Mouse (Mus musculus): Measurements from ENCODE around the gene Wfikkn1. TPM values are rescaled to one million over a fixed set of nuclear protein-coding genes. Genes with fewer than 3 reads are reported as not detected.

Wfikkn1 gene
- polyA plus RNA-seq, 1 experiment from 2014 or later = 0.56 TPM

DNA sequence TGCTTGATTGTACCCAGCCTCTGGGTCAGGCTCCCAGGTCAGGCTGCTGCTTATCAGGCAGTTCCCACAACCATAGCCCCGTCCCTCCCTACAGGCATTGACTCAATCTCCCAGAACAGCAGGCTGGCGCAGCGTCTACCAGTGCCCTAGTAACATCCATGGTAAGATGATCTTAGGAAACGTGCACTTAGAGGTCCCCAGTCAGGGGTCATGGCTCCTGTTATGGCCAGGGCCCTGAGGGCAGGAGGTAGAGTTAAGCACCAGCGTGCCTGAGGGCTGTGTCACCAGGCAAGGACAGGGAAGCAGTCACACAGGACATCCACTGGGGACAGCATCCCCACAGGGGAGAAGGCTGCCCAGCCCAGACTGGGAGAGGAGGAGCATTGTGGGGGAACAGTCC lies 1.6 kb upstream of the Wfikkn1 start:
- WGBS = 38% methylated on average over 5 of the region's 5 CpGs
- no peaks in the 10 kb centered on the region for H3K27me3 ChIP-seq
- no peak overlapping the region for H3K9ac ChIP-seq
- peaks cover 27% of the 10 kb centered on the region for H3K4me1 ChIP-seq
- no peak for ATAC-seq (replicated peaks; ENCODE audit: low FRiP score)
- no peak overlapping the region for H3K27ac ChIP-seq
- H3K4me2 ChIP-seq = no peak overlapping the region
- no peaks in the 10 kb centered on the region for H3K9me3 ChIP-seq (replicated peaks)
- peaks cover 57% of the 10 kb centered on the region for H3K36me3 ChIP-seq
- no peak overlapping the region for H3K4me3 ChIP-seq (replicated peaks)

DNA sequence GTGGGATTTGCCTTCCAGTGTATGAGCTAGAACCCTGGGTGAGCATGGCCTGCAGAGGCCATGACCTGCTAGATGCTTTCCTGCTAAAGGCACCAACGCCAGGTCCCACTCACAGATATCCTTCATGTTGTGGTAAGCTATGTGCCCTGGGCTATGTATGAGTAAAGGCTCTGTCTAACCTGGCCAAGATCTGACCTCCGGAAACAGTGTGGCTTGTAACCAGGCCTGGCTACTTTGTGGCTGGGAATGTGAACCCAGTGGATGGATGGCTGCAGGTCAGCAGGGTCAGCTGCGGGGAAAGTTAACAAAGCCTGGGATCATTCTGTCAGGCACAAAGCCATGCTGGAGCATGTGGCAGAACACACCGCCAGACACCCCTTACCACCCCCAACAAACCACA lies 1.0 kb upstream of the Wfikkn1 start:
- ATAC-seq (replicated peaks; ENCODE audit: low FRiP score) = no peak
- Histone ChIP-seq H3K36me3 (peaks cover 56% of the 10 kb centered on the region), H3K4me2 (no peak overlapping the region), H3K4me1 (peaks cover 31% of the 10 kb centered on the region), H3K9me3 (replicated peaks) (no peaks in the 10 kb centered on the region), H3K4me3 (replicated peaks) (no peak overlapping the region), H3K9ac (no peak overlapping the region), H3K27ac (peak overlapping the region; percentile 56), H3K27me3 (no peaks in the 10 kb centered on the region)
- WGBS = 33% methylated on average over 4 of the region's 4 CpGs

DNA sequence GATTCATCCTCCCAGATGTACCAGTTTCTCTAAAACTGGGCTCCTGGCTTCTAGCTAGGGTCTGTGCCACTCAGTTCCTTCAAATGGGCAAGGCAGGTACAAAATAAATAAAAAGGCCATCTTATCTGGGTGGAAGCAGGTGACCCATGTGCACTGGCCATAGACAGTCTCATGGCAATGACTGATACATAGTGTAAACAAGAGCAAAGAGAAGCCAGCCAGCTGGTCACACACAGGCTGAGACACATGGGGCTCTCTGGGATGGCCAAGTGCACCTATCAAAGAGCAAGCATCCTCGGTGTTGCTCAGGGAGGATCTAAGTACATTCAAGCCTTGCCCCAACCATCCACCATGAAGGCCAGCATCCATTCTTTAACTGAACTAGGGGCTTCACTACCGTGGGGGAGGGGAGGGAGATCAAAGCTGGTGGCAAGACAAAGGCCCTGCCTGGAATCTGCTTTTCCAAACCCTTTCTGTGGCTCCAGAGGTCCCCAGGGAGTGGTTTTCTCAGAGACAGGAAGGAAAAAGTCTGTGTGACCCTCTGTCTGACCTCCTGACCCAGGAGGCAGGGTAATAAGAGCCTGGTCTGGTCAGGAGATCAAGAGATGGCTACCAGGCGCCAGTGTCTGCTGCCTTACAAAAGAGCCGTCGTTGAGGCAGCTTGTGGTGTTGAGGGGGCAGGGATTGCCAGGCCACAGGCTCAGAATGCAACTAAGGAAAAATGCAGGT lies 419 bp upstream of the Wfikkn1 start:
- Histone ChIP-seq H3K4me1 (peaks cover 37% of the 10 kb centered on the region), H3K9ac (no peak overlapping the region), H3K27me3 (no peaks in the 10 kb centered on the region), H3K36me3 (peaks cover 56% of the 10 kb centered on the region), H3K4me2 (no peak overlapping the region), H3K27ac (peak overlapping the region; percentile 56; the same call in 1 of the 2 replicates), H3K9me3 (replicated peaks) (no peaks in the 10 kb centered on the region), H3K4me3 (replicated peaks) (no peak overlapping the region)
- 13% methylated on average over 5 of the region's 5 CpGs for WGBS
- no peak for ATAC-seq (replicated peaks; ENCODE audit: low FRiP score)

DNA sequence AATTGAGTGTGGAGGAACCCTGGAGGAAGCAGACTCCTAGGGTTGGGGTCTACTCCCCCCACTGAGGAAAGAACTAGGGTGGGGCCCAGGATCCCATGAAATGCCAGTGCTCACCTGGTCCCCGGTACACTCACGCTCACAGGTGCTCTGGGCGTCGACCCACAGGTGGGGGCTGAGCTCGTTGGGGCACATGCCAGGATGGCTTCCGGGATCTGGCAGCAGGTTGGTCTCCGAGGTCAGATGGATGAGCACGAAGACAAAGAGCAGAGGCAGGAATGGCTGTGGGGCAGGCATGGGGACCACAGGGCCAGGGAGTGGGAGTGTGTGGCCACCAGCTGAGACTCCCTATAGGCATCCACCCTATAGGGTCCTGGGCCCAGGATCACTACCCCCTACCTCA lies 908 bp downstream of the Wfikkn1 start:
- ATAC-seq (replicated peaks; ENCODE audit: low FRiP score) = no peak
- Histone ChIP-seq H3K4me1 (peaks cover 41% of the 10 kb centered on the region), H3K9ac (no peak overlapping the region), H3K9me3 (replicated peaks) (no peaks in the 10 kb centered on the region), H3K27me3 (no peaks in the 10 kb centered on the region), H3K4me2 (no peak overlapping the region), H3K27ac (peak overlapping the region; percentile 56), H3K36me3 (peaks cover 51% of the 10 kb centered on the region), H3K4me3 (replicated peaks) (no peak overlapping the region)
- 69% methylated on average over 8 of the region's 8 CpGs for WGBS

DNA sequence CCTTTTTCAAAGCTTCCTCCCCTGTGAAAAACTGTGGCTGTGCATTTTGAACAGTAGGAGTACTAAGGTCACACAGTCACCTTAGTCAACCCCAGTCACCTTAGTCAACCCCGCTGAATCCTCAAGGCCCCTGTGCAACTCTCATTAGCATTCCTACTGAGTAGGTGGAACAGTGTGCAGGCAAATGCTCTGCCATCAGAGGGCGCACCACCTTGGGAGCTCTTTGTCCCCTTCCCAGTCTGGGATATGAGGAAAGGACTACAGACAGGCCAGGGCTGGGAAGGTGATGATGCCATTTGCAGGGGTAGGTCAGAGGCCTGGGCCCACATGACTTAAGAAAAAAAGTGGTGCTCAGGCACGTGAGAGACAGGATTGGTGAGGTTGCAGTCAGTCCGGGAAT lies 1.4 kb downstream of the Wfikkn1 start:
- Histone ChIP-seq H3K27ac (no peak overlapping the region), H3K9ac (no peak overlapping the region), H3K4me3 (replicated peaks) (no peak overlapping the region), H3K4me2 (no peak overlapping the region), H3K4me1 (peaks cover 45% of the 10 kb centered on the region), H3K9me3 (replicated peaks) (no peaks in the 10 kb centered on the region), H3K36me3 (peaks cover 46% of the 10 kb centered on the region), H3K27me3 (no peaks in the 10 kb centered on the region)
- ATAC-seq (replicated peaks; ENCODE audit: low FRiP score) = no peak
- 48% methylated on average over 4 of the region's 4 CpGs for WGBS

DNA sequence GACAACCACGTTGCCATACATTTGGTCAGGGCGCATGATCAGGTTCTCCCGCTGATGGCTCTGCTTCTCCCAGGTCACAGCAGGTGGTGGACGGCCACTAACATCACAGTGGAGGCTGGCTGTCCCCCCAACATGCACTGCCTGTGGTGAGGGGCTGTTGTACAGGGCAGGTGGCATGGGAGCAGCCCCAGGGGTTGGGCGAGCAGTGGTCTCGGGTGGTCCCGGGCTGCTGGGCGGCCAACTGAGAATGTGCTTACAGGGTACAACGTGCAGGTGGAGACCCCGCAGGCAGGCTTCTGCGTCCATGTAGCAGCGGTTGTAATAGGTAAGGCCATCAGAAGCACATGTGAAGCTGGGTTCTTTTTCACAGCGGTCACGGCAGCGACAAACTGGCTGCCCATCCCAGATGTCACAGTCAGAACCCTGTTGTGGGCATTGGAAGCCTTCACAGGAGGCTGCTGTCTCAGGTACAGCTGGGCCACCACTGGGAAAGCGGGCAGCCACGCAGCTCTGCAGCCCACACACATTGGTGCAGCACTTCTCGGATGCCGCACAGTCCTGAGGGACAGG lies 2.0 kb downstream of the Wfikkn1 start:
- peaks cover 51% of the 10 kb centered on the region for H3K4me1 ChIP-seq
- peaks cover 40% of the 10 kb centered on the region for H3K36me3 ChIP-seq
- no peak overlapping the region for H3K4me3 ChIP-seq (replicated peaks)
- H3K9ac ChIP-seq = no peak overlapping the region
- no peaks in the 10 kb centered on the region for H3K27me3 ChIP-seq
- H3K4me2 ChIP-seq = no peak overlapping the region
- no peak for ATAC-seq (replicated peaks; ENCODE audit: low FRiP score)
- no peak overlapping the region for H3K27ac ChIP-seq
- no peaks in the 10 kb centered on the region for H3K9me3 ChIP-seq (replicated peaks)
- WGBS = 89% methylated on average over 19 of the region's 19 CpGs

DNA sequence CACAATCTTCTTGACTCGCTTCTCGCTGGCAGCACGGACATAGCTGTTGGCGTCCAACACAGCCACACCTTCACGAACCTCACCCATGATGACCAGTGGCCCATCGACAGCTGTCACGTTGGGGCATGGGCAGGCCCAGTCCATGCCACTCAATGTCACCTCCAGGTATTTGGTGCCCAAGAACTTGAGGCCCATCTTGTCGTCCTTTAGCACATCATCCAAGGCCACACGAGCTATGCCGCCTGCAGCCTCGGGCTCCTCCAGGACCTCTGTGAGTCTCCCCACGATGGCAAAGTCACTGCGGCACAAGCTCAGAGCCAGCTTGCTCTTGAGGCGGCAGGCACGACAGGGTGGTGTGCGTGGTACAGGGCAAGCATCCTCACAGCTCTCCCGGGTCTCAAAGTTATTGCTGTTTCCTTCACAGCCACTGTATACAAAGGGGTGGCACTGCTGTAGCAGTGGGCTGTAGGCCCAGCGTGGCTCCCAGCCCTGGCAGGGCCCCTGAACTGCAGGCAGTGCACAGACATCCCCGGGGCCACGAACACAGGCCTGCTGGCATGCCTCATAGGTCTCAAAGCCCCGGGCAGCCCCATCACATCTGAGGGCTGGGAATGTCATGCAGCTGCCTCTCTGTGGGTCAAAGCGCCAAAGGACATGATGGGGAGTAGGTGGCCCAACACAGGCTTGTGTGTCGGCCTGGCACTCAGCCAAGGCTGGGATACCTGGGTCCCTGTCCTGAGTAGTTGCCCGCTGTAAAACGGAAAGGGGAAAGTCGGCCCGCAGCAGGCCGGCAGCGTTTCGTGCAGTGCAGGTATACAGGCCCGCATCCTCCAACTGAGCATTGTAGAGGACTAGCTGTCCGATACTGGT lies 2.7 kb downstream of the Wfikkn1 start:
- 91% methylated on average over 32 of the region's 32 CpGs for WGBS
- Histone ChIP-seq H3K9ac (no peak overlapping the region), H3K9me3 (replicated peaks) (no peaks in the 10 kb centered on the region), H3K4me2 (no peak overlapping the region), H3K27me3 (no peaks in the 10 kb centered on the region), H3K4me3 (replicated peaks) (no peak overlapping the region), H3K36me3 (peaks cover 33% of the 10 kb centered on the region), H3K4me1 (peaks cover 54% of the 10 kb centered on the region), H3K27ac (no peak overlapping the region)
- no peak for ATAC-seq (replicated peaks; ENCODE audit: low FRiP score)

DNA sequence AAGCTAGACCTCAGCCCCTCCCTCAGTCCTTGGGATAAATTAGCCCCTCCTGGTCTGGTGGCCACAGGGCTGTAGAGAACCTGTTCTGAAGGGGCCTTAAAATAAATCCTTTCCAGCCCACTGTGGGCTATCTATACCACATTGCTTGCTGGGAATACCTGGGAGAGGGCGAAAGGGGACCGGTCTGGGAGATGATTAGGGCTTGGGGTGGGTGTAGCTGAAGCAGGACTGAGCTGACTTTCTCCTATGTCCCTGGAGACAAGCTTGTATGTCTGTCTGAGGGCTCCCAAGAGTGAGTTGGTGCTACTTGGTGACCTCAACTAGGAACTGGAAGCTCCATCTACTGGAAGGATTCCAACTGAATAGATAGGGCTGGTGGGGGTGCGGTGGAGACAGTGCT lies 3.6 kb downstream of the Wfikkn1 start:
- H3K9me3 ChIP-seq (replicated peaks) = no peaks in the 10 kb centered on the region
- H3K4me3 ChIP-seq (replicated peaks) = no peak overlapping the region; the same call in 1 of the 2 replicates
- no peaks in the 10 kb centered on the region for H3K27me3 ChIP-seq
- no peak overlapping the region for H3K4me2 ChIP-seq
- peaks cover 24% of the 10 kb centered on the region for H3K36me3 ChIP-seq
- no peak for ATAC-seq (replicated peaks; ENCODE audit: low FRiP score)
- H3K27ac ChIP-seq = no peak overlapping the region
- peaks cover 52% of the 10 kb centered on the region for H3K4me1 ChIP-seq
- WGBS = 94% methylated on average over 3 of the region's 3 CpGs
- no peak overlapping the region for H3K9ac ChIP-seq

DNA sequence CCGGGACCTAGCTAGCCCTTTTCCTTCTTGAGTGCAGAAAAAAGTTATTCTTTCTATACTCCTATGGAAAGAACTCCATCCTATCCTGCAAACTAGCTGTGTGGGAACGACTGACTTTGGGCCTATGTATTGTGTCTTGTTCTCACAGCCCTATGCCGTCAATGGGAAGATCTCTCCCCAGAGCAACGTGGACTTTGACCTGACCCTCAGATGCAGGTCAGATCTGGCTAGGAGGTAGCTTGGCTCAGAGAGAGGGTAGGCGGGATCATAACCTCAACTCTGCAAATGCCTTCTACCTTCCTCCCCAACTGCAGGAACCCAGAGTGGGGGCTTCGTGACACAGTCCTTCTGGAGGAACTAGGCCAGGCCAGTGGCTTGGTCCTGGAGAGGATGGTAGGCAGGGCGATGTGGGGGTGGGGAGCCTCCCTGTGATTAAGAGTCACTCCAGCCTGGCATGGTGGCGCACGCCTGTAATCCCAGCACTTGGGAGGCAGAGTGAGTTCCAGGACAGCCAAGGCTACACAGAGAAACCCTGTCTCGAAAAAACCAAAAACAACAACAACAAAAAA lies 4.2 kb downstream of the Wfikkn1 start:
- 58% methylated on average over 10 of the region's 10 CpGs for WGBS
- peak overlapping the region; percentile 96; the same call in 1 of the 2 replicates for H3K27ac ChIP-seq
- H3K27me3 ChIP-seq = no peaks in the 10 kb centered on the region
- H3K4me1 ChIP-seq = peaks cover 46% of the 10 kb centered on the region
- H3K4me2 ChIP-seq = peak overlapping the region; percentile 92
- H3K9me3 ChIP-seq (replicated peaks) = no peaks in the 10 kb centered on the region
- peak overlapping the region; percentile 84 for H3K4me3 ChIP-seq (replicated peaks)
- H3K36me3 ChIP-seq = peaks cover 22% of the 10 kb centered on the region
- no peak for ATAC-seq (replicated peaks; ENCODE audit: low FRiP score)
- H3K9ac ChIP-seq = peak overlapping the region; percentile 77

DNA sequence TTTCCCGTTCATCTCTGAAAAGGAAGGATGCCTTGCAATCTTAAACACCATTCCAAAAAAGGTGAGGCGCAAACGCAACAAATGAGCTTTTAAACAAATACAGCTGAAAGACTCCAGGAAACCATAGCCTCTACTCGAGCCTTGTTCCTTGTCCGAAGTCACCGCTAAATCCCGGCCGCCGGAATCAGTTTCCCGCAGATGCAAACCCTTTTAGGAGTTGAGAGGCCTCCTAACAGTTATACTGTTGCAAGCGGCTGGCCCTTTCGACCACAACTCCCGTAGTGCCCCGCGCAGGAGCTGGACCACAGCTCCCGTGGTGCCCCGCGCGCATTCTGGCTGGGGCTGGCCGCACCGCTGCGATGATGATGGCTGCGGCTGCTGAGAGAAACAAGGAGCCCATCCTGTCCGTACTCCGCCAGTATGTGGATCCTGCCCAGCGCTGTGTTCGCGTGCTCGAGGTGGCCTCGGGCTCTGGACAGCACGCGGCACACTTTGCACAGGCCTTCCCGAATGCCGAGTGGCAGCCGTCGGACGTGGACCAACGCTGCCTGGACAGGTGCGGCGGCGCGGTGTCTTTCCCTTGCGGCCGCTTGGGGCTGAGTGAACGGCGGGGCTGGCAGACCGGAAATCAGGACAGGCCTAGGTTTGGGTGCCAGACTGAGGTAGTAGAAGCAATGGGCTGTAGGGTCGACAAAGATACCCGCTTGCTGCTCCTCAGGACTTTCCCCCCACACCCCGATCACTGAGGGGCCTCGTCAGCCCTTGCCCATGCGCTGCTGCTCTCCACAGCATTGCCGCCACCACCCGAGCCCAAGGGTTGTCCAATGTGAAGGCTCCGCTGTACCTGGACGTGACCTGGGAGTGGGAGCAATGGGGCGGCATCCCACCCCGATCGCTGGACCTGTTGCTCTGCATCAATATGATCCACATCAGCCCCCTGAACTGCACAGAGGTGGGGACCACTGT lies 5.2 kb downstream of the Wfikkn1 start:
- H3K4me3 ChIP-seq (replicated peaks) = peak overlapping the region; percentile 84
- H3K4me1 ChIP-seq = peaks cover 36% of the 10 kb centered on the region
- WGBS = 1% methylated on average over 59 of the region's 59 CpGs
- peak overlapping the region; percentile 92 for H3K4me2 ChIP-seq
- H3K27me3 ChIP-seq = no peaks in the 10 kb centered on the region
- H3K27ac ChIP-seq = peak overlapping the region; percentile 96
- peaks cover 22% of the 10 kb centered on the region for H3K36me3 ChIP-seq
- H3K9me3 ChIP-seq (replicated peaks) = no peaks in the 10 kb centered on the region
- peak; percentile 90 for ATAC-seq (replicated peaks; ENCODE audit: low FRiP score)
- peak overlapping the region; percentile 77 for H3K9ac ChIP-seq

DNA sequence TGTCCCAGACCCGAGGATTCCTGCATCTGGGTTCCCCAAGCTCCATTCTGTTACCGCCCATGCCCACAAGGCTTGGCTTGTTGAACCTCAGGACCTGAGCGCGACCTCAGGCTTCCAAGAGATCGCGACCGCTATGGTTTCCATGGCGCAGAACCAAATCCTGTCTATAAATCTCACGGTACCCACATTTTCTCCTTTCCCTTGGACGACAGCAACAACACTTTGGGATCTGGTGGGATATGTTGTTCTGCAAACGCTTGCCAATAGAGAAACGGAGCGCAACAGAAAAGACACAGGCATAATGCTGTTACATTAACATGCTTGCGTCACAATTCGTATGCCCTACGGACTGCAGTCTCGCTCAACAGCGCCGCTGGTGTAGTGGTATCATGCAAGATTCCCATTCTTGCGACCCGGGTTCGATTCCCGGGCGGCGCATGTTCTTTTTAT lies 5.9 kb downstream of the Wfikkn1 start, which contains the start of gene Mettl26:
Gene Mettl26 (plus strand): TSS at position 354 of the 450 bp plus-strand sequence.
- H3K4me1 ChIP-seq = peaks cover 29% of the 10 kb centered on the region
- peak within 1 kb of the TSS; percentile 77 for H3K9ac ChIP-seq
- peak within 1 kb of the TSS; percentile 84 for H3K4me3 ChIP-seq (replicated peaks)
- peak within 1 kb of the TSS; percentile 92 for H3K4me2 ChIP-seq
- ATAC-seq (replicated peaks; ENCODE audit: low FRiP score) = peak; percentile 64
- H3K27me3 ChIP-seq = no peaks in the 10 kb centered on the region
- peak within 1 kb of the TSS; percentile 96 for H3K27ac ChIP-seq
- under 1% methylated on average over 25 of the region's 25 CpGs for WGBS
- peaks cover 21% of the 10 kb centered on the region for H3K36me3 ChIP-seq
- H3K9me3 ChIP-seq (replicated peaks) = no peaks in the 10 kb centered on the region
